Mouse (Mus musculus): ENCODE data around the gene Epx. TPM values are rescaled to one million over a fixed set of nuclear protein-coding genes. Genes with fewer than 3 reads are reported as not detected.
"Not testable (repeated sequence)": the region's sequence is repeated elsewhere in the genome, so short reads cannot be mapped to it uniquely, and the experiment has no call there.

The Epx gene
- under 1 TPM in 1 of 2 experiments, not detected in 1; 0.39 TPM for total RNA-seq (2021)

- intact Hi-C loops (cut with DNase I) = no loop called here
- no peak for DNase-seq (ENCODE audit: low spot score in 2 of 2)
These were observed at the start of gene Epx for GRCm38 (mm10) chr11:87875436-87875835. Gene Epx, minus strand, starts transcription at chr11:87875536.

GRCm38 (mm10) chr11:87920966-87921365 lies 45.6 kb upstream of the Epx start, which contains the start of gene Olfr464:
Gene Olfr464, minus strand, starts transcription at chr11:87920967.
- peak in 1 of 2 experiments; percentile 6 for DNase-seq (ENCODE audit: low spot score in 2 of 2)
- intact Hi-C loops (cut with DNase I) = no loop called here

DNA sequence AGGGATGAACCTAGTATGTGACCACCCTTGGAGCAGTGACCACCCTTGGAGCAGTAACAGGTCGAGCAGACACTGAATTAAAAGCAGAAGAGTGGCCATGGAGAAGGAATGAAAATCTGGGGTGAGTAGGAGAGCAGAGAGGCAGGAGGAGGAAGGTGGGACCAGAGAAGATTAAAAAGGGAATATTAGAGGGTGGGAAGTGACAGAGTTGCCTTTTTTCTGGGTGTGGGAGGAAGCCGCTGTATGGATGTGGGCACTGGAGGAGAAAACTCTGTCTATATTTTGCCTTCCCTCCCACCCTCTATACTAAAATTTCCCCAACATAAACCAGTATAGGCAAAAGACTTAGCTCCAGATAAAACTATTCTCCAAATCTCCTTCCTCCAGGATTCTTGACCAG lies 45.0 kb upstream of the Epx start:
- DNase-seq (ENCODE audit: low spot score in 2 of 2) = peak; percentile 26 to 89
- intact Hi-C loops (cut with DNase I) = no loop called here

DNA sequence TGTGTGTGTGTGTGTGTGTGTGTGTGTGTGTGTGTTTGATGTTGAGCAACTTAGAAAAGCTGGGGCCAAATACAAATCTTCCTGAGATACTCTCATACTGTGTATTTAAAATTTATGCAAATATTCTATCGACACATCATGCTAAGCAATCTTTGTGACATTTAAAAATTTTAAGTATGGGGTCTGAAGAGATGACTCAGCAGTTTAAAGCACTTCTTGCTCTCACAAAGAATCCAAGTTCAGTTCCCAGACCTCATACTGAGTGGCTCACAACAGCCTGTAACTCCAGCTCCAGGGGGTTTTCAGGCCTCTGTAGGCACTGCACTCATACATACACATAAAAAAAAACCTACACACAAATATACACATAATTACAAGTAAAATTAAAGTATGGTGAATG lies 40.7 kb upstream of the Epx start:
- no peak for DNase-seq (ENCODE audit: low spot score in 2 of 2)
- intact Hi-C loops (cut with DNase I) = no loop called here

DNA sequence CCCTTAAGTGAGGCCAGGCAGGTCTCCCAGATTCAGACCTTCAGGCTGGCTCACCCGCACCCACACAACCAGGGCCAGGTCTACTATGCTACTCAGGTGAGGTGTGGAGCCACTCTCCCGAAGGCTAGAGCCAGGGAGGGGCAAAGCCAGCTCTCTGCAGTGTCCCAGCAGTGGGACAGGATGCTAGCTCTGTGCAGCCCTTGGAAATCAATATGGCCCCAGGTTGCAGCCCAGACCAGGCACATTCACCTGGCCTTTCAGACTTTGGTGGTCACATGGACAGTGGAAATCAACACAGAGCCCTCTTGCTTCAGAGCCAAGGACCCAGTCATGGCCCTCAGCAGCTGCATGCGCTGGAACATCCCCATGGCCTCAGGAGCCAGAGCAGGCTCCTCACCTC lies 29.0 kb upstream of the Epx start:
- intact Hi-C loops (cut with DNase I) = no loop called here
- no peak for DNase-seq (ENCODE audit: low spot score in 2 of 2)

DNA sequence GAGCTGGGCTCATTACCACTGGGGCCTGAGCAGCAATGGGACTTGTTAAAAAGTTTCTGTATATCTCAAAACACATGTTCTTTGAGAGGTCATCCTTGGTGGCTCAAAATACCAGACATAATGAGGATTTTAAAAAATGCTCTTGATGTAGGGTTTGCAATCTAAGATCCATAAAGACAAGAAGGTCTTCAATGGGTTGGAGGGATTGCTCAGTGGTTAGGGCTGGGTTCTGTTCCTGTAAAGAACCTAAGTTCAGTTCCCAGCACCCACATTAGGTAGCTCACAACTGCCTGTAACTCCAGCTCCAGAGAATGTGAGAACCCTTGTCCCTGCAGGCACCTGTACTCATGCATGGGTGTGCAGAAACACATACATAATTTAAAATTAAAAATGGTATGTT lies 22.0 kb upstream of the Epx start, which contains the start of gene Olfr463:
Olfr463 (minus strand) TSS at position 101 of the 400 bp plus-strand sequence.
- no peak for DNase-seq (ENCODE audit: low spot score in 2 of 2)
- intact Hi-C loops (cut with DNase I) = no loop called here

- intact Hi-C loops (cut with DNase I) = no loop called here
- DNase-seq (ENCODE audit: low spot score in 2 of 2) = no peak
These were observed 16.8 kb upstream of the Epx start, which contains the start of gene Olfr462 for GRCm38 (mm10) chr11:87892168-87892567. Gene Olfr462, minus strand, starts transcription at chr11:87892268.

GRCm38 (mm10) chr11:87884856-87885255 lies 9.5 kb upstream of the Epx start:
- DNase-seq (ENCODE audit: low spot score in 2 of 2) = no peak
- intact Hi-C loops (cut with DNase I) = no loop called here

GRCm38 (mm10) chr11:87883493-87883892 lies 8.2 kb upstream of the Epx start:
- no peak for DNase-seq (ENCODE audit: low spot score in 2 of 2)
- intact Hi-C loops (cut with DNase I) = no loop called here

DNA sequence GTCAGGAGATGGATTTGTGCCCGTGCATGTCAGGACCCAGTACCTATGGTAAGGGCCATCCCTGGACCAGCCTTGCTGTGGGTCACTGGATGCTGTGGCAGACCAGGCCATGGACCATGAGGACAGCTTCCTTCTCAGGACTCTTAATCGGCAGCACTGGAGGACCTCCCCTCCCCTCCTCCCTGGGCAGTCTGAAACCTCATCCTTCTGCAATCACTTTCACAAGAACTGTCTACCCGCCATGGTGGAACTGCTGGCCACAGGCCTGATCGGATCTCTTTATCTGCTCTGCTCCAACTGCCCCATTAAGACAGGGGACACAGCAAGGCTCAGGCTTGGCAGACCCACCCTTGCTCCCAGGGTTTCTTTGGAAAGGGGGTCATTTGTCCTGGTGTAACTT lies 6.4 kb upstream of the Epx start:
- intact Hi-C loops (cut with DNase I) = no loop called here
- no peak for DNase-seq (ENCODE audit: low spot score in 2 of 2)

DNA sequence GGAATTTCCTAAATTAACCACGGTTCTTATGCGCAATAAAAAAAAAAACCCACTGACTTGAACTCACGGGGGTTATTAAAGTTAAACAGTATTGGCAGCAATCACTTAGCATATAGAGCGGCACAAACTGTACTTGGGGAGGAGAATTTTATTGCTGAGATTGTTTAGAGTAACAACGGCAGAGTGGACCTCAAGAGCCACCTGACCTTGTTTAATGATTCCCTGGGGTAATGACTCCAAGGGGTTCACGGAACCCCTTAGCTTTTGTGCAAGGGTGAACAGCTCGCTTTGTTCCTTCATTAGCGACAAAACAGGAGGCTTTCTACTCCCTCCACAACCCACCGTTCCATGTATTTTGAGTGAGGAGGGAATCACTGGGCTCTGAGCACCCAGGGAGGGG lies 4.5 kb upstream of the Epx start:
- intact Hi-C loops (cut with DNase I) = no loop called here
- DNase-seq (ENCODE audit: low spot score in 2 of 2) = no peak

DNA sequence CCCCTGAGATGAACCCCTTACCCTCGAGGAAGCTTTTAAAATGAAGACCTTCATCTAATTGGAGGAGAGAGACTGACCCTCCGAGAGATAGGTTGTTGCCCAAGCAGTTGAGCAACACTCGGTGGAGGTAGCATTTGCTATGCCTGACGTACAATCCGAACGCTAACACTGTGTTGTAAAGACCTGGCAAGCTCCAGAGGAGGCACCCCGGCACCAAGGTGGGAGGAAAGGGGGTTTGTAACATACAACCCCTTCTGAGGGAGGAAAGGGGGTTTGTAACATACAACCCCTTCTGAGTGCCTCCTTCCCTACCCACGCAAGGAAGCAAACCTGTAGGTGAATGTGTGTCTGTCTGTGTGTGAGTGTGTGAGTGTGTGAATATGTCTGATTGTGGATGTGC lies 3.6 kb downstream of the Epx start:
- intact Hi-C loops (cut with DNase I) = loop anchor here (5.0 kb wide), 1 partner anchor 86 kb away; no protein-coding TSS in a partner anchor
- no peak for DNase-seq (ENCODE audit: low spot score in 2 of 2)

GRCm38 (mm10) chr11:87870096-87870495 lies 5.2 kb downstream of the Epx start:
- intact Hi-C loops (cut with DNase I) = loop anchor here (5.0 kb wide), 1 partner anchor 87 kb away; no protein-coding TSS in a partner anchor
- no peak for DNase-seq (ENCODE audit: low spot score in 2 of 2)

DNA sequence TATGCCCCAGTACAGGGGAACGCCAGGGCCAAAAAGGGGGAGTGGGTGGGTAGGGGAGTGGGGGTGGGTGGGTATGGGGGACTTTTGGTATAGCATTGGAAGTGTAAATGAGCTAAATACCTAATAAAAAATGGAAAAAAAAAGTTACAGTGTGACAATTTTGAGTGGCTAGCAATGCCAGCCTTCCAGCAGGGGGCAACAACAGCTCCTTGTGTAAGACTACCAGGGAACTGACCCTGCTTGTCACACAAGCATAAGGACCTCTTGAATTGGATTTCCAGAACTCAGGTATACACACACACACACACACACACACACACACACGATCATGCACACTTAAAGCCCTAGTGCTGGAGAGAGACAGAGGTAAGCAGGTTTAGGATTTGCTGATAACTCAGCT lies 8.4 kb downstream of the Epx start:
- DNase-seq (ENCODE audit: low spot score in 2 of 2) = peak in 1 of 2 experiments; percentile 10
- intact Hi-C loops (cut with DNase I) = not testable (repeated sequence)

DNA sequence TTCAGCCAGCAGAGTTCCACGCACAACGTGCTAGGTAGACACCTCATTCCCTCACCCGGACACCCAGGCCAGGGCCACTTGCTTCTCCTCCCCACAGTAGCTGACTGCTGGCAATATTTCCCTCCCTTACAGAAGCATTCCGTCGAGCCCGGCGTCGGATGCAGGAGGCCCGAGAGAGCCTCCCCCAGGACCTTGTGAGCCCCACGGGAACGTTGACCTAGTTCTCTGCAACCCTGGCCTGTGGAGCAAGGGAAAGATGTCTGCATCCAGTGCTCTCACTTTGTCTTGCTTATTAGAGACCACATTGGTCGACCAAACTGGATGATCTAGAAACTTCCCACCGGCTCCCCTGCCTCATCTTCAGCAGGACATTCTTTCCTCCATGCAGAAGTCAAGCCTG lies 12.5 kb downstream of the Epx start:
- intact Hi-C loops (cut with DNase I) = loop anchor here (5.0 kb wide), 1 partner anchor 89 kb away; no protein-coding TSS in a partner anchor
- DNase-seq (ENCODE audit: low spot score in 2 of 2) = no peak

DNA sequence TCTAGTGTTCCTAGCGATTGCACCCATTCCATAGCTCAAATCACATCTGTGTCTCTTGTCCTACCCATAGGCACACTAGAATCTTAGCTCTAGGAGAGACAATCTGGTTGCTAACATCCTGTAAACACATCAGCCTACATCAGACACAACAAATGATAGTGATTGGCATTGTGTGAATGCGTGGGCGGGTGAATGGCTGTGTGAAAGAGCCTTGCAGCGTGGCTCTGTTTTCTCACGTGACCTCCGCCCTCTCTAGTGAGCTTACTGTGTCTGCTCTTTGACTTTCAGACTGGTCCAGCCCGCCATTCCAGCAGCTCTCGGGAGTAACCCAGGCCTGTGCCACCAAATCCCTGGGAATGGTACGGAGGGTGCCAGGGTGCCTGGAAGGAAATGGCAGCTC lies 14.9 kb downstream of the Epx start:
- DNase-seq (ENCODE audit: low spot score in 2 of 2) = no peak
- intact Hi-C loops (cut with DNase I) = loop anchor here (5.0 kb wide), 1 partner anchor 92 kb away; no protein-coding TSS in a partner anchor

- intact Hi-C loops (cut with DNase I) = no loop called here
- no peak for DNase-seq (ENCODE audit: low spot score in 2 of 2)
These were observed 16.1 kb downstream of the Epx start for GRCm38 (mm10) chr11:87859273-87859672.

- intact Hi-C loops (cut with DNase I) = no loop called here
- no peak for DNase-seq (ENCODE audit: low spot score in 2 of 2)
These were observed 20.8 kb downstream of the Epx start for GRCm38 (mm10) chr11:87854550-87854949.

GRCm38 (mm10) chr11:87853597-87853954 lies 21.8 kb downstream of the Epx start:
- intact Hi-C loops (cut with DNase I) = no loop called here
- DNase-seq (ENCODE audit: low spot score in 2 of 2) = peak; percentile 42 to 52

DNA sequence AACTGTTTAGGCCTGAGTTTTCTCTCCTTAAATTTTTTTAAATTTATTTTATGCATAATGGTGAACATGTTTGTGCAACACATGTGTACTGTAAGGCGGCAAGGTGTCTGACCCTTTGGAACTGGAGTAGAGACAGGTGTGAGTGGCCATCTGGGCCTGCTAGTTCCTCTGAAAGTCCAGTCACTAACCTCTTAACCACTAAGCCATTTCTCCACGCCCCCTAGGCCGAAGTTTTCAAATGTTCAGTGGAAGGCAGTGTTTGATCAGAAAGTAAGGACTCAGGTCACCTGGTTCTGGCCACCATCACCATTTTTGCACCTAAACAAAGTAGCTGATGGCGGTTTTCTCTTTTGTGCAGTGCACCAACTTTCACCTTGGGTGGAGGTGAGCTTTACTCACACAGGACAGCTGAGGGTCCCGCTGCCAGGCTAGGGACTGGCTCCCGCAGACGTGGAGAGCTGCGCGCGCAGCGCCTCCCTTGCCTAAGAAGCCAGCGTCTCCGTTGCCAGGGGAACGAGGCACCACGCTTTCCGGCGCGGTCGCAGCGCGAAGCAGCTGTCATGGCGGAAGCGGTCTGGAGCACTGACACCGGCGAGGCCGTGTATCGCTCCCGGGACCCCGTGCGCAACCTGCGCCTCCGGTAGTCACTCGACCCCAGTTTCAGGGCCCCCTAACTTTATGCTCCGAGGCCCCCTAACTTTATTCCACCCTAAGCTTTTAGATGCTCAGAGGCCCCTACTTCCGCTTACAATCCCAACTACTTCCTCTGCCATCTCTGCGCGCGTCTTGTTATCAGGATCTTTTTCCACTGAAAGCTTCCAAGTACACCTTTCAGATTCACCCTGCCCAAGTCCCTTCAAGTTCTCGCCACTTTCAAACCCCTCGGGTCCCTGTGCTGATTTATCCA lies 22.4 kb downstream of the Epx start, which contains the start of gene Mks1:
Mks1 (plus strand) TSS at position 526 of the 907 bp plus-strand sequence.
- DNase-seq (ENCODE audit: low spot score in 2 of 2) = peak; percentile 94 to 95
- intact Hi-C loops (cut with DNase I) = no loop called here

GRCm38 (mm10) chr11:87847884-87848283 lies 27.5 kb downstream of the Epx start:
- intact Hi-C loops (cut with DNase I) = no loop called here
- no peak for DNase-seq (ENCODE audit: low spot score in 2 of 2)
